Mouse (Mus musculus) naive thymus-derived CD4-positive, alpha-beta T cell, adult 2 months (primary cell): ENCODE measurements around the gene Gm28035.
A peak's percentile ranks its signal among the peaks of the same experiment; 100 is the strongest.

Experiments used
- DNase-seq: peaks from one replicate; pipeline ENCODE4 v3.0.0-alpha.2; 2011; ENCODE audit warnings: low read depth

Gm28035 gene

DNA sequence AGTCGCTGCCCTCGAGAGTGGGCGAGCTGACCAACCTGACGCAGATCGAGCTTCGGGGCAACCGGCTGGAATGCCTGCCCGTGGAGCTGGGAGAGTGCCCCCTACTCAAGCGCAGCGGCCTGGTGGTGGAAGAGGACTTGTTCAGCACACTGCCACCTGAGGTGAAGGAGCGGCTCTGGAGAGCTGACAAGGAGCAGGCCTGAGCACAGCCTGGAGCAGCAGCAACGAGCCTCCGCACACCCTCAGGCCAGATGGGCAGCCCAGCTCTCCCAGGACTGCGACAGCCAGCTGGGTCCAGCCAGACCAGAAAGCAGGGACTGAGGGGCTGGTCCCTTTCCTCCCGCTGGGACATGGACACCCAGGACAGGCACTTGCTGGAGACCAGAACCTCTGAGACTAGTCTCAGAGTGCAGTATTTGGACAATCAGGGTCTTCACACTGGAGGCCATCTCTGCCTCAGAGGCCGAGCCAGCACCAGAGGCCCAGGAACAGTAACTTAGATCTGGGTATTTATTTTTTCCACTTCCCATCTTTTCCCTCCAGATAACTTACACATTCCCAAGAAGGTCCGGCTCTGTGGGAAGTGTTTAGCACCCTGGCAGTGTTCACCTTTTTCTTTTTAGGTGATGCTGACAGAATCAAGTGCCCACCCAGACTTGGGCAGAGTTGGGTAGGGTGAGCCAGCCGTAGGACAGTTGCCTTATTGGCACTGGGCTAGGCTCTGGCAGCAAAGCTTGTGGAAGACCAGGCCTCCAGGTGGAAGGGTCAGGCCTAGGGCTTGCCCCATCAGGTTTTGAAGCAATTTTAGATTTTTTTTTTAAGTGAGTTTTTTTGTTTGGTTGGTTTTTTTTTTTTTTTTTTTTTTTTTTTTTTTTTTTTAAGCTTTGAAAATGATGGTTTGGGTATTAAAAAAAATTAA is 21.8 kb downstream of the Gm28035 start:
- DNase-seq: no peak

DNA sequence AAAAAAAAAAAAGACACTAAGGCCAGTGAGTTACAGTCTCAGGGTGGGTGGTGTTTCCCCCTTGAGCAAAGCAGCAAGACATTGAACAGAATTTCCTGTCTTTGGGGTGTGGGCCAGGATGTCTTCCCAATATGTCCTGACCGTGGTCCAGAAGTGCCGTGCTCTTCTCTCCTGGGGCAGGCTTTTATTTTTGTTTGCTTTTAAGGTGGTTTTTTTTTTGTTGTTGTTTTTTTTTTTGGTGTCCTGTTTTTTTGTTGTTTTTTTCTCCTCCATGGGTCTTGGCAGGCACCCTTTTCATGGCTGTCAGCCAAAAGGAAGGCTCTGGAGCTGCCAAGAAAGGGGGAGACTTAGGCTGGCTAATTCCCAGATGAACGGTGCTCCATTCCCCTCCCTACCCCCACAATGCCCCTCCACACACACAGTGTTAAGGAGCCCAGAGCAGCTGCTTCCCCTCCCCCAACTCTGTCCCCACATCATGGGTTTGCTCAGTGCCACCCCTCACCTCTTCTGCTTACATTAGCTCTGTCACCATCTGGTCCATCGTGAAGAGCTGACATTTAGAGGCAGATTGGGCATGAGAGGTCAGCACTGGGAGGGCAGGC is 22.6 kb downstream of the Gm28035 start:
- DNase-seq: no peak

DNA sequence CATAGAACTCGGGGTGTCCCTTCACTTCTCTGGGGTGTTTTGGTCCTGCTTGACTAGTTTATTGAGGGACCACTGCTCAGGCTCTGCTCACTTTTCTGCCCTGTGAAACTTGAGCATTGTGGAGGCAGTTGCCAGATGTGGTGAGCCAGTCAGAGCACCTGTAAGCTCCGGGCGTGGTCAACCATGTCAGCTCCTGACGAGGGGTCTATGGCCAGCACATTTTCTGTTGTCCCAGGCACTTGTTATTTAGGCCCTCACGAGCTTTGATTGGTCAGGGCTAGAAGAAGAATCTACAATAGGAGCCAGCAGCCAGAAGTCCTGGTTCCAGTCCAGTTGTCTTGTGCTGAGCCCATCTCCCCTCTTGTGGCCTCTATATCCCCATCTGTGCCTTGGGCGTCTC is 23.4 kb downstream of the Gm28035 start:
- no peak for DNase-seq

DNA sequence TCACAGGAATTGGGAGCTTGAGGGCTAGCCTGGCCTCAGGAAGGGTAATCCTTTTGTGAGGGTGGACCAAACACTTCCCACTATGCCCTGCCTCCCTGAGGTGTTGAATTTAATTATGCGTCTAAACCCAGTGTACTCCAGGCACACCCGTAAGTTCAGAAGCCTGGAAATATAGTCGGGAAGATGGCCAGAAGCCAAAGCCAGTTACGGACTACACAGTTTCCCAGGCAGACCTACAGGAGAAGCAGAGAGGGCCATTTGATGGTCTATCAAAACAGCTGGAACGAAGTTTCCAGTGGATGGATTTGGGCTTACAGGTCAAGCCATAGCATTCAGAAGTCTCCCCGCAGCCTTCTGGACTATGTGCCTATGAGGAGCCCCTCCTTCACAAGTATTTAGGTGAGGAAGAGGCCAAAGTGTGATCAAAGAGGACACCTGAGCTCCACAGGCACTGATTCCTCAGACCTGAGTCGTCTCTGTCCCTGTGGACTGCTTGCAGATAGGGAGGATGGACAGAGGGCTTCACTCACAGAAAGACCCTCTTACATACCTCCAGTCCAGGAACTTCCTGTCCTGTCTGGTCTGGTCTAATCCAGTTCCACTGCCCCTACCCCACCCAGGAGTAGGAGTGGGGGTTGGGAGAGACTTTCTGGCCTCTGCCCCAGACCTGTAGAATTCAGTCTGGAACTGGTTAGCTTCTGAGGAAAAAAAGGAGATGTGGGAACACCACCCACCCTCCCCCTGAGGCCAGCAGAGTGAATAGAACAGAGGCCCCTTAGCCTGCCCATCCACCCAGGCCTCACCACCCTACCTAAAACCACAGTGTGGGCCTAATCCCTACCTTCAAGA is 24.5 kb downstream of the Gm28035 start:
- peak; percentile 18 for DNase-seq

DNA sequence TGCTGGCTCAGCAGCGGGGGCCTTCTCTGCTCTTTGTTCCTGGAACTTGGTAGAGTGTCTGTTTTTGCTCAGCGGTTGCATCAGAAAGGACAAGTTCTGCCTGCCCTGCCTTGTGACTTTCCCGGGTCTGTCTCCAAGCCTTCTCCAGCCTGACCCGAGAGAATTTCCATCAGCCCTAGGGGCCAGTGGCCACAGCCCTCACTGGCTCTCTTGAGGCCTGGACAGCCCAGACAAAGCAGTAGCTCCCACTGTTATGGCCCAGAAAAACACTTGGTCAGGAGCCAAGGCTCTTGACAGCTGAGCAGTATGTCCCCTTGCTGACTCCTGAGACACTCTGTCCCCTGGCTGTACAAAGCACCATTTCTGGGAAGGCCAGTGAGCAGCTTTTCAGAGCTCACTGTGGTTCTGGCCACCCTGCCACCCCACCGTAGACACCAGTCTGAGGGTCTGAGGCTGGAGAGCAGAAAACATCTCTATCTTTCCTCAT is 25.4 kb downstream of the Gm28035 start, which contains the start of gene Phyhd1:
Gene Phyhd1 (plus strand): TSS at position 437 of the 487 bp plus-strand sequence.
- DNase-seq: peak; percentile 5

DNA sequence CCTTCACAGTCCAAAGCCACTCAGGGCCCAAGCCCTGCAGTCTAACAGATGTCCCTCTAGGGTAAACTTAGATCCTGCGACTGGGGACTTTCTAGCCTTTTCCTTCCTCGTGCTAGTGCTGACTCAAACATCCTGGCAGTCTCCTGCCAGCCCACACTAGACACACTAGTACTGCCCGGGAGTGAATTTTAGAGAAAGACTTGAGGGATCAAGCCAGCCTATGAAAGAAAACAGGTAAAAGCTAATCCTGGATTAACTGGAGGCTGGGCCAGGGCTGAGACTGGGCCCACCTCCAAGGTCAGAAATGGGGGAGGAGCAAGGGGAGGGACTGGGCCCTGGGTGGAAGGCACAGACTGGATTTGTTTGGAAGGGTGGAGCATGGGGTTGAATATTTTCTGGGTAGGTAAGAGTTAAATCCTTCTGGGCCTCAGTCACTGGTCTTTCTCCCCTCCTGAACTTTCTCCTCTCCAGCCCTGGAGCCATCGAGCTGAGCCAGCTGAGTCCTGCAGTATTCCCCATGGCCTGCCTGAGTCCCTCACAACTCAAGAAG is 26.1 kb downstream of the Gm28035 start:
- DNase-seq: peak; percentile 11

DNA sequence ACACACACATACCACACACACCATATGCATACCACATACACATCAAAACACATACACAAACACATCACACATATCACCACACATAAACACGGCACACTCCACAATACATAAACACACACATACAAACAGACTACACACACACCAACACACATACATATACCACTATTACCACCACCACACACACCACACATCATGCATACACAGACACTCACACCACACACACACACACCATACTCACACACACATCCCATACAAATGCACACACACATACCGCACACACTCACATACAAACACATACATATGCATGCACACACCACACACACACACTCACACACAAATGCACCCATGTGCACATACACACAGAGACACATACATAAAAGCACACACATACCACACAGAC is 27.1 kb downstream of the Gm28035 start:
- DNase-seq: peak; percentile 8

DNA sequence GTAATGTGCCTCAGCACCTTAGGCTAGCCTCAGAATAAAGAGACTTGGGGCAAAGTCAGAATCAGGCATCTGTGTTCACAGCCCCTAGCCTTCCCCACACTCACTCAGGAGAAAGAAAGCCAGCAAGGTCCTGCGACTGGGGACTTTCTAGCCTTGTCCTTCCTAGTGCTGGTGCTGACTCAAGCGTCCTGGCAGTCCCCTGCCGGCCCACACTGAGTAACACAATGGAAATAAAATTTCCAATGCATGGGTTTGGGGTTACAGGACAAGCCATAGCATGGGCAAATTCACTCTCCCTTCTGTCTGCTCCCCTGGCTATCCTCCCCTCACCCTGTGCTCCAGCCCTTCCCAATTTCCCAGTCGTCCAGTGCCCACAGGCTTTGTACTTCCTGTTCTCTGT is 28.0 kb downstream of the Gm28035 start:
- no peak for DNase-seq

DNA sequence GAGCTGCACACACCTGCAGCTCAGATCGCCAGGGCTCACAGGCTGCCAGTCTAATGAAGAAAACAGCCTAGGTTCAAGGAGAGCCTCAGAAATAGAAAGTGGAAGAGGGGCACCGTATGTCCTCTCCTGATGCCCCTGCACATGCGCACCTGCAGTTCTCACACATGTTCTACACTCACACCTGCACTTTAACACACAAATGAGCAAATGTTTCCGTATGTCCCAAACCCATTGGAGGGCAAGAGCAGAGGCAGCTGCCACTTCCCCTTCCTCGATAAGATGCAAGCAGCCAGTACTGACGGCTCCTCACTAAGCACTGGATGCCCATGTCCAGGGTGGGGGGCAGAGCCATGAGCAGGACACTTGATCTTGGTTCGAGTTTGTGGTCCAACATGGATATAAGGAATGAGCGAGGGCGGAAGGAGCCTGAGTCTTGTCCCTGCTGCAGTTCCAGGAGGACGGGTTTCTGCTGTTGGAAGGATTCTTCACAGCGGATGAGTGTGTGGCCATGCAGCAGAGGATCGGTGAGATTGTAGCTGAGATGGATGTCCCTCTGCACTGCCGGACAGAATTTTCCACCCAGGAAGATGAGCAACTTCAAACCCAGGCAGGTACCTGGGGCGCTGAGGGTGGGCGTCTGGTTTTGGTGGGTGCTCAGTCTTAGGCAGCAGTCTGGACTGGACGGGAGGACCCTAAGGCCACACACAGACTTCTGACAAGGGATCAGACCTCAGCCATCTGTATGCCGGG is 29.0 kb downstream of the Gm28035 start:
- DNase-seq: peak; percentile 21

DNA sequence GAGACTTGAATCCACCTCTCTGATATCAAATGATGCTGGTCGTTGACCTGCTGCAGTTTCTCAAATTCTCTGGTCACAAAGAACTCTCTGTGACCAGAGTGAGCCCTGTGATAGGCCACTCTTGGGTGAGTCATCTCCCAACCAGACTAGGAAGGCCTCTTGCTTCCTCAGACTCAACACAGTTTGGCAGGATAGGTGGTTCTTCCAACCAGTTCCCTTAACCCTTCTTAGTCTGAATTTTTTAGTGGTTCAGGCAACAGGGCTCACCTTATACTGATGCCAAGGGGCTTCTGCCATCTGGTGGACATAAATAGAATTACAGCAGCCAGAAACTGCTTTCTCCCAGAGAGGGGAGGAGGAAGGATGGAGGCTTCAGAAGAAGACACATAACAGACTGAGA is 29.8 kb downstream of the Gm28035 start:
- DNase-seq: peak; percentile 86

DNA sequence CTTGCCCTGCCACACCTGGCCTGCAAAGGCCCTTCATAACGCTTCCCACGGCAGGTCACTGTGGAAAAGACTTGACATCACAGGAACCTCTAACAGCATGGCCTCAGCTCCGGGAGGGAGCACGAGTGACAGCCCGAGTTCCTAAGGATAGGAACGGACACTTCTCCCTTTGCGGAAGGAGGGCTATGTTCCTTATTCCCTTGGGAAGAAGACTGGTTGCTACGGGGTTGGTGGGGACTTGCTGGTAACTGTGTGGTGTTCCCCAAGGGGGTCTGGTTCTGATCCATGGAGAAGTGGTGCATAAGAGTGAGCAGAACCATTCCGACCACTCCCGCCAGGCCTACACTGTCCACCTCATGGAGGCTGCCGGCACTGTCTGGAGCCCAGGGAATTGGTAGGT is 40.4 kb downstream of the Gm28035 start, which contains the start of gene Gm28038:
Gene Gm28038 (plus strand): TSS at position 301 of the 400 bp plus-strand sequence.
- DNase-seq: no peak

DNA sequence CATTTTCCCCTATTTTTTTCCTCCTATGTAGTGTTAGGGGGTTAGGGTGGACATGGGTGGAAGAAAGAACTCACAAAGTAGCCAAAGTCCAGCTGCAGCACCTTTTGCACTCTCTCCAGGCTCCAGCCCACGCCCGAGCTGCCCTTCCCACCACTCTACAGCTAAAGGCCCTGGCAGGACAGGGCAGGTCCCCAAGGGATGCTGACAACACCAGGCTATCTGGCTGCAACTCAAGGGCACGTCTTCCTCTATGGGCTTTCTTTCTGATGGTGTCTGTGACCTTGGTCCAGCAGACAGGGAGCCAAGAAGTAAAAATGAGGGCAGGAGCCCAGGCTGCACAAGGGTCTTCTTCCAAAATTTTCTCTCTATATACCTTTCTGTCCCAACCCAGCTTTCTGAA is 41.3 kb downstream of the Gm28035 start:
- DNase-seq: no peak

DNA sequence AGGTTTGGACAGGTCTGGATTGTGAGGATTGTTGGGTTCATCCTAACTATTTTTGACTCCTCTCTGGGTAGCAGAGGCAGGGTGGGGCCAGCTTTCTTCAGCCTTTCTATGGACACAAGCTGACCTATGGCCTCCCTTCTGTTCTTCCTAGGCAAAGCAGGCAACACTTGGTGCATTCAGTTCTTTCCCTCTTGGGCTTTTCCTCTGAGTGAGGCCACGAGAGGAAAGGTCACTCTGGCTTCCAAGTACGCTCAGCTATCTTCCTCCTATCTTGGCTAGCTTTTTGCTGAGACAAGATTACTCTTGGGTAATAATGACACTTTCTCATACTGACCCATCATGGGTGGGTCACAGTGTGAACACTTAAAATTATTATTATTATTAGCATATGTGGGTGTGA is 42.8 kb downstream of the Gm28035 start:
- DNase-seq: no peak

DNA sequence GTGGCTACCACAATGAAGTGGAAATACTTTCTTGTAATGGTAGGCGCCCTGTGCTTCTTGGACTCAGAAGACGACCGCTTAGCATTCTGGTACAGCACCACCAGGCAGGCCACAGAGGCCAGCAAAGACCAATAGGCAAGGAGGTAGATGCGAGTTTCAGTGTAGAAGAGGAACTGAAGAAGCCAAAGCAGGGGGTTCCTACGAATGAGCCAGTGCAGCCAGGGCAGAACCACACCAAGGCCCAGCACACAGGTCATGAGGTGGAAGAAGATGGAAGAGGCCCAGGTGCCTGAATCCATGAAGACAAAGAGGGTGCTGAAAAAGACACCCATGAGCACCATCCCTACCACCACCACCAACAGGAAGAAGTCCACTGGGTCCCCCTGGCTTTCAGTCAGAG is 44.6 kb downstream of the Gm28035 start:
- no peak for DNase-seq

DNA sequence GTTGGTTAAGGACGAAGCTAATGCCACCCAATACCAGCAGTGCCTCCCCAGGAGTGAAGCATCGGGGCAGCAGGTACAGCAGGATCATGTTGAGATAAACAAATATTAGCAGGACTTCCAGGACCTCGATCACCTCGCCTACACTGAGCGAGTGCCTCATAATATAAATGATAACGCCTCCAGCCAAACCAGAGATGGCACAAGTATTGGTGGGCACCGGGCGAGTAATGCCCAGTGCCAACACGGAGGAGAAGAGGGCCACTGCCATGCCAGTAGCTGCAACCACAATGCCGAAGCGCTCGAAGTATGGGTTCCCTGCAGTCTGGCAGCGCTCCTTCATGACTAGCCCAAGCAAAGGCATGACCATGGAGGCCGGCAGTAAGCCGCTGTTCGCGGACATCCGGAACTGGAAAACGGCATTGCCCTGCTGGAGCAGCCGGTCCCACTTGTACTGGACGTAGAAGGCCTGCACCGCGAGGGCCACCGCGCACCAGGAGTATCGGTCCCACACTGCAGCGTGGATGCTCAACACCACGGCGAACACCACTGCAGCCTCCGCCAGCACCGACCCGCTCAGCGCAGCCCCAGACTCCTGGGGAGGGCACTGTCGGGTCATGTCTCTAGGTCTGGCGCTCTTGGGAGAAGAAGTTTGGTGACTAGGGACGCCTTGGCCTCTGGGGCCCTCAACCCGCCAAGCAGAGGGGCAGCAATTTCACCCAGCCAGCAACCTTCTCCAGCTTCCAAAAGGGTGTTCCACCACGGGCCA is 45.2 kb downstream of the Gm28035 start:
- no peak for DNase-seq

DNA sequence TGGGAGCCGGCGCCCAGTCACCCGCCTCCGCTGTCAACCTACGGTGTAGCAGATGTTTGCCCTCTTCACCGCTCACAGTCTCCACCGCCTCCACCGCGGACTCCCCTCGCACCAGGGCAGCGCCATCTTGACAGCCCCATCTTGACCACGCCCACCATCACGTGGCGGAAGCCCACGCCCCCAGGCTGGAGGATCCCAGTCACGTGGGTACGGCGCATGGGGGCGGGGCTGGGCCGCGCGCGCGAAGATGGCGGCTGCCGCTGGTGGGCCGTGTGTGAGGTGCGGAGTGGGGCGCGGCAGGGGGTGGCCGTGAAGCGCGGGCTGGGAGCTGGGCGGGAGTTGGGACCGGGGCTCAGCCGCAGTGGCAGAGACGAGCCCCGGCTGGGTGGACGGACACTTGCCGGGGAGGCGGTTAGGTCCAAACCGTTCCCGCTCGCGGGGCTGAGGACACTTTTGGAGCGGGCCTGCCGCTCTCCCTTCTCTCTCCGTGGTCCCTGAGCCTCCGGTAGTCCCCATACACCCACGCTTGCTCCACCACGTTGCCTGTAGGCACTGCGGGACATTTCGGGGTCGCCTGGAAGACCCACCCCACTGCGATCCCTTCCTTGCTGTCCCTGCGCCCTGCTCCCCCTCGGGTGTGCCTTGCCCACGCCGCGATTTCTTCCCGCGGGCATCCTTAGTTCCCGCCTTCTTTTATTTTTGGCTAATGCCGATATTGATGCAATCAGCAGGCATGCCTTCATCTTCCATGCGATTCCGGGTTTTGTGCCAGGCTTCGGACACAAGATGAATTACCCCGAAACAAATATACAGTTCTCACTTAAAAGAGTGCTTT is 46.0 kb downstream of the Gm28035 start, which contains the start of the genes Dolk and Nup188:
Gene Dolk (minus strand): TSS at position 143 of the 835 bp plus-strand sequence.
Gene Nup188 (plus strand): TSS at position 206 of the 835 bp plus-strand sequence.
- peak; percentile 97 for DNase-seq

DNA sequence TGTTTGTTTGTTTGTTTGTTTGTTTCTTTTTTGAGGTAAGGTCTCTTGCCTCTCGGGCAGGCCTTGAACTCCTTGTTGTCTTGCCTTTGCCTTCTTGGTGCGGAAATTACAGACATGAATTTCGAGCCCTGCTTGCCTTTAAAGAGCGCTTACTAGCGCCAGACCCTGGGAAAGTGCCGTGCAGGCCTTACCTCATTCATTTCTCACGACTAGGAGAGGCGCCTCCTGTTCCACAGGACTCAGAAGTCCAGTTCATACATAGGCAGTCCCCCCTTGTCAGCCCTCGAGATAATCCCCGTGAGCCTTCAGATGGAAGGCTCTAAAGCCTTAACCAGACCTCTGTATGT is 46.6 kb downstream of the Gm28035 start:
- peak; percentile 57 for DNase-seq

DNA sequence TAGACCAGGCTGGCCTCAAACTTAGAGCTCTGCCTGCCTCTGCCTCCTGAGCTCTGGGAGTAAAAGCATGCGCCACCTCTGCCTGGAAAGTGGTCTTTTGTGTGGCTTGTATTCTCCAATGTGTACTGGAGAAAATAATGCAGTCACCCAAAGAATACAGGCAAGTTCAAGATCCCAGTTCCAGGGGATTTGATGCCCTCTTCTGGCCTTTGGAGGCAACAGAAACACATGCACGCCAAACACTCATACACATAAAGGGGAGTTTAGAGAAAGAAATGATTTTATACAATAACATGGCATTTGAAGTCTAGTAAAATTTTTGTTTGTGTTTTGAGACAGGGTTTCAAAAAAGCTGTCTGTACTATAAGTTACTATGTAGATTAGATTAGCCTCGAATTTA is 59.2 kb downstream of the Gm28035 start:
- DNase-seq: peak; percentile 30

DNA sequence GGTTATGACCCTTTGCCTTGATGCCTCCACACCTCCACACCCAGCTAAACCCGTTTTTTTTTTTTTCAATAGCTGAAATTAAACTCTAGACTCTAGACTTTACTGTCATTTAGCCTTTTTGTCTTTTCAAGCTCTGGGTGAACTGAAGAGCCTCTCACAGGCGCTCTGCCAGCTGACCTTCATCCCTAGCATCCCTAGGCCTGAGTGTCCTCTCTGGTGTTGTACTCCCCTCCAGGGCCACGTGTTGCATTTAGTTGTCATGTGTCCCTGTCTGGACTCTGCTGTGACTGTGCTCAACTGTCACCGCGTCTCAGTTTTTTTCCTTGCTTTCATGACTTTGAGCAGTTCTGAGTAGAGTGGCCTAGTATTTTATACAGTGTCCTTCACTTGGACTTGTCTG is 59.6 kb downstream of the Gm28035 start:
- no peak for DNase-seq
